Mouse (Mus musculus) embryo, embryonic 11.5 days (tissue): ENCODE measurements around the gene Zfp189.

Experiments
- DNase-seq: peaks from one replicate; pipeline ENCODE4 v3.0.0-alpha.2; 2012; ENCODE audit warnings: low read depth, low spot score

The Zfp189 gene

DNA sequence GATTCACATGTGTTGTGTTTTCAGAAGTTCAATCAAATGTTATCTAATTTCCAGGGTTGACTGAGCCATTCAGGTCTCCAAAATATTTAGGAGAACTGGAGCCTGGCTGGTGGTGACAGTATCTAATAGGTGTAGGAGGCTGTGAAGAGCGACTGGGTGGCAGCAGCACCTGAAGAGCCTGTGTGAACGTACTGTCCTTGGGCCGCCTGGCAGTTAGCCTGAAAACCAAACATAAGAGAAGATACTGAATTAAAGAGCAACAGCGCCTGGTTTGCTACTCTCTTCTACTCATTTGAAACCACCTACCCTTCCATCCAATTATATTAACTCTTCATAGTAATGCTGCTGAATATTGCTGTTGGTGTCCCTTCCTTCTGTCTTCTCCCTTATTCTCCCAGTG lies 15.7 kb downstream of the Zfp189 start:
- DNase-seq, result no peak

GRCm38 (mm10) chr4:49539665-49540064 lies 18.7 kb downstream of the Zfp189 start:
- no peak for DNase-seq

DNA sequence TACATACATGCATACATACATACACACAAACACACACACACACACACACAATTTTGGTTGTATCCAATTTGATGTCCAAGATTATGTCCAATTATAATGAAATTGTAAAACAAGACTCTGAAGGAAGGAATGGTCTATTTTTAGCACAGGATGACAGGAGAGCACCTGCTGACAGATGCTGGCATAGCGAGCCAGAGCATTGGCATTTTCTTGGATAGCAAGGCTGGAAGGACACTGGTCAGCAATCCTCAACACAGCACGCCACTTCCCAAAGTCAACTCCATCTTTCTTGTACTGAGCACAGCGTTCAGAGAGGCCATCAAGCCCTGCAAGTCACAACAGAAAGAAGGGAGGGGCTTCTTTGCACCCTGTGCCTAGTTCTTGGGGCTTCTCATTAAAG lies 20.0 kb downstream of the Zfp189 start:
- no peak for DNase-seq

GRCm38 (mm10) chr4:49546026-49546425 lies 25.1 kb downstream of the Zfp189 start:
- DNase-seq, result no peak

DNA sequence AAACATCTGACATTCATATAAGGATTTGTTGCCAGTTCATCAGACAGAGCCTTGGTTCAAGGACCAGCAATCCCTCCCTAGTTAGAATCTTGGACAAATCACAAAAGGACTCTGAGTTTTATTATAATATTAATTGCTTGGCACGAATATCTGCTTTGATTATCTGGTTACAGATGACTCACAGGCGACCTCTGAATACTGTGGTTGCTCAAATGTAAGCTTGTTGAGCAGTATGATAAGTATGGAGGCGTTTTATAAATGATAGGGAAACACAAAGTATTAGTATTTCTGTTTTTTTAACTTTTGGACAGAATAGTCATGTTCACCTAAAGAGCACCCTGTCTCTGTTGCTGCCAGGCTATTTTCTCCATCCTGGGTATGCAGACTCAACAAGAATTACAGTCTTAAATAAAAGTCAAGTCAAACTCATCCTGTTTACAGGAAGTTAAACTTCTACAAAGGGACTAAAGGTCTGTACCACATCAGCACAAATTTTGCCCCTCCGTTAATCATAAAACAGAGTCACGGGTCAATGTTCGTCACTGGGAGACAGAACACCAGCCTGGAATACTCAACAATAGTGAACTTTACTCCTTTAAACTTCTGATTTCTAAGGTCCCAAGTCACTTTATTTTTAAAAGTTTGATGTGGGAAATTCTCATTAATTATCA lies 26.0 kb downstream of the Zfp189 start:
- DNase-seq, result no peak

- DNase-seq, result no peak
Measured at GRCm38 (mm10) chr4:49547544-49548219, 26.7 kb downstream of the Zfp189 start.

- DNase-seq, result no peak
Measured at GRCm38 (mm10) chr4:49549383-49549782, 28.4 kb downstream of the Zfp189 start, which contains the start of gene Aldob. Gene Aldob (minus strand): TSS chr4:49549546.

GRCm38 (mm10) chr4:49553380-49553779 lies 32.4 kb downstream of the Zfp189 start:
- no peak for DNase-seq

- DNase-seq, result no peak
Measured at GRCm38 (mm10) chr4:49557375-49557774, 36.4 kb downstream of the Zfp189 start.

GRCm38 (mm10) chr4:49558181-49558580 lies 37.2 kb downstream of the Zfp189 start:
- no peak for DNase-seq

DNA sequence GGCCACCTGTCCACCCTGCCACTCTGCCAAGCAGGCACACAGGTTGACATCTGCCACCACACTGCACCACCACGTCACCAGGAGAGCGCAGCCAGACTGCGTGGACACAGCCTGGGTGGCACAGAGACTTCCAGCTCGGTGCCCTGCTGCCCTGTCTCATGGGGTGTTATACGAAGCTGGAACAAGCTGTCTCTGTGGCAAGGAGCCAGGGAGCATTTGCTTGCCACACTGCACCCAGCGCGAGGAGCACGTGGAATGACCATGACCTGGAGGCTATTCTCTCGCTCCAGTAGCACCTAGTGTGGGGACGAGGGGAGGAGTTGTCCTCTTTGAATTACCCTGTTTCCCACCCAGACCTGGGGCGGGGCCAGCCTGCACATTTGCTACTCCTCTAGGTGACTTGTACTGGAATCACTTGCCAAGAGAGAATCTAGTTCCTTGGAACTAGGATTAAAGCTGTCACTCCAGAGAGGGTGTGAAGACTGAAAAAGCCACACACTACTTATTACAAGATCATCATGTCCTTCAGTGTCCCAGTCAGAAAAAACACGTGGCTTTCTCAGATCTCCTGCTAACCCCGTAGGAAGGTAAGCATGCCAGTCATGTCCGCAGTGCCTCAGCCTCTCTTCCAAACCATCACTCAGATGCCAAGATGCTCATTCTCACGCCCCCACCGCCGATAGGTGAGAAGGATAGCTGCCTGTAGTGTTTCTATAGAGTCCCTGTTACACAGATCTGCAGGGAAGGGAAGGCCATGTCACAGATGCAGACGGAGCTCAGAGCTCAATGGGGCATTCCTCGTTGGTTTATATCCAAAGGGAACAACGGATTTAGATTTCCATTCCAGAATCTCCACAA lies 39.2 kb downstream of the Zfp189 start:
- no peak for DNase-seq

GRCm38 (mm10) chr4:49567613-49568012 lies 46.6 kb downstream of the Zfp189 start:
- peak; percentile 61 for DNase-seq

DNA sequence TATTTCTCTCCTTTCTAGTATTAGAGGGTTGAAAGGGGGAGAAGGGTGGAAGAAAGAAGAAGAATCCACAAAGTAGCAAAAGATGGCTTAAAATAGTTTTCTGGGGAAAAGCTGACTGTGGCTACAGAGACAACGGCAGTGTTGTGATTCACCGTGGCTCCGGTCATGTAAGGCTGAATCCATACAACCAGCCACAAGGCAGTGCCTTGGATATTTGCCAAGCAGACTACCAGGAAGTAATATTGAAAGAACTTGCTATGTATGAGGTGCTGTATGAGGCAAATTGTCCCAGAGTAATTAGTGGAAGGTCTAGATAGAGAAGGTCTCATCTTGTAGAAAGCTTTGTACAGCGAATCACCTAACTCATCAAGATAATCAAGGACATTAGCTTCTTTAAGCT lies 51.2 kb downstream of the Zfp189 start:
- no peak for DNase-seq
